Mouse (Mus musculus) limb, embryonic 14.5 days (tissue): Measurements from ENCODE around the gene Crip3. TPM values are rescaled to one million over a fixed set of nuclear protein-coding genes. Genes with fewer than 3 reads are reported as not detected.

Experiments used
- ATAC-seq: fragments of 200-750 bp; cut with Nextera tagmentation; 2 replicates; pipeline ENCODE4 v1.8.0; 2017; ENCODE audit warnings: low read depth, moderate number of reproducible peaks, moderate TSS enrichment; ENCODE audit not compliant: low FRiP score
- DNase-seq: peaks from one replicate; pipeline ENCODE4 v3.0.0-alpha.2; 2015; ENCODE audit warnings: low spot score
- H3K27ac ChIP-seq: fragments of 300-500 bp; sonication (generic); replicated peaks from 2 replicates; pipeline ENCODE4 v1.5.1; 2014; ENCODE audit warnings: low read depth, mild to moderate bottlenecking, low read length, moderate library complexity, mixed read lengths
- H3K27me3 ChIP-seq: fragments of 300-500 bp; sonication (generic); 2 replicates; pipeline ENCODE4 v1.6.1; 2014; ENCODE audit warnings: low read length, mixed read lengths; ENCODE audit not compliant: control insufficient read depth, insufficient read depth
- H3K36me3 ChIP-seq: fragments of 300-500 bp; sonication (generic); 2 replicates; pipeline ENCODE4 v1.6.1; 2014; ENCODE audit warnings: mild to moderate bottlenecking, low read length, moderate library complexity, mixed read lengths; ENCODE audit not compliant: control insufficient read depth, insufficient read depth
- H3K4me1 ChIP-seq: fragments of 300-500 bp; sonication (generic); 2 replicates; pipeline ENCODE4 v1.6.1; 2014; ENCODE audit warnings: antibody characterized with exemption, low read length, mixed read lengths; ENCODE audit not compliant: control insufficient read depth, insufficient read depth
- H3K4me2 ChIP-seq: fragments of 300-500 bp; sonication (generic); replicated peaks from 2 replicates; pipeline ENCODE4 v1.6.1; 2014; ENCODE audit warnings: low read depth, mild to moderate bottlenecking, low read length, moderate library complexity; ENCODE audit not compliant: severe bottlenecking
- H3K4me3 ChIP-seq: fragments of 300-500 bp; sonication (generic); replicated peaks from 2 replicates; pipeline ENCODE4 v1.5.1; 2014; ENCODE audit warnings: low read length
- H3K9ac ChIP-seq: fragments of 300-500 bp; sonication (generic); 2 replicates; pipeline ENCODE4 v1.6.1; 2014; ENCODE audit warnings: mild to moderate bottlenecking, low read depth, low read length, moderate library complexity; ENCODE audit not compliant: severe bottlenecking
- H3K9me3 ChIP-seq: fragments of 300-500 bp; sonication (generic); 2 replicates; pipeline ENCODE4 v1.6.1; 2016; ENCODE audit warnings: low read length; ENCODE audit not compliant: control insufficient read depth
- POLR2A ChIP-seq: fragments of 200-500 bp; IDR thresholded peaks from 2 replicates; pipeline ENCODE4 v1.8.0; 2012; ENCODE audit warnings: inconsistent platforms, mild to moderate bottlenecking, moderate library complexity, borderline replicate concordance; ENCODE audit not compliant: insufficient read depth, insufficient read length; ENCODE audit errors: extremely low read depth
- WGBS: fragments of 180-500 bp; shearing (Covaris S2); extraction: QIAGEN DNeasy Blood & Tissue Kit; methylation state at CpG from one replicate; pipeline ENCODE4 v1.1.7; 2014; 5-methylcytosine and 5-hydroxymethylcytosine counted together
- polyA plus RNA-seq, 2 experiments: library from polyadenylated mRNA; depleted of rRNA in 1 of 2; stranded (reverse) in 1 of 2; unstranded in 1 of 2; fragments of >200 nt; fragmentation: Nextera tagmentation in 1 of 2; extraction: Ambion mirVana in 1 of 2; gene quantifications; 2 replicates each; pipeline versions ENCODE4 v1.2.1 to v1.2.3; 2012 to 2014

Gene Crip3
- polyA plus RNA-seq, 2 experiments = 1.4 to 4.5 TPM

DNA sequence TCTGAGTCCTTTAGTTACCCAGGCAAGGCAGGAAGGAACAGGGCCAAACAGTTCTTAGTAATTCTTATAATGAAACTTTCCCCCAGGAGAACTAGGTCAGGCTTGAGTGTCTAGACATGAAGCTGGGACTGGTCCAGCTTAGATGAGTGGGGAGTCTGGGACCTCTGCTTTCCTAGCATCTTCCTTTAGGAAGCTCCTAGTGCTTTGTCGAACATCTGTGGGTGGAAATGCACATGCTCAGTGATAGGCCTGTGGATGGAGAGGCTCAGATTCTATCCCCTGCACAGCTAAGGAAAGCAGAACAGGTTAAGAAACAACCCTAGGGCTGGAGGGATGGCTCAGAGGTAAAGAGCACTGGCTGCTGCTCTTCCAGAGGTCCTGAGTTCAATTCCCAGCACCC, 34.1 kb upstream of the Crip3 start:
- Histone ChIP-seq H3K36me3 (peaks cover 57% of the 10 kb centered on the region), H3K9me3 (no peaks in the 10 kb centered on the region), H3K27ac (no peak overlapping the region), H3K27me3 (no peaks in the 10 kb centered on the region), H3K9ac (no peak overlapping the region), H3K4me1 (no peaks in the 10 kb centered on the region), H3K4me2 (no peak overlapping the region), H3K4me3 (no peak overlapping the region)
- 80% methylated on average over 1 of the region's 1 CpGs for WGBS
- TF ChIP-seq POLR2A = no peak
- DNase-seq (no peak), ATAC-seq (no peak)

DNA sequence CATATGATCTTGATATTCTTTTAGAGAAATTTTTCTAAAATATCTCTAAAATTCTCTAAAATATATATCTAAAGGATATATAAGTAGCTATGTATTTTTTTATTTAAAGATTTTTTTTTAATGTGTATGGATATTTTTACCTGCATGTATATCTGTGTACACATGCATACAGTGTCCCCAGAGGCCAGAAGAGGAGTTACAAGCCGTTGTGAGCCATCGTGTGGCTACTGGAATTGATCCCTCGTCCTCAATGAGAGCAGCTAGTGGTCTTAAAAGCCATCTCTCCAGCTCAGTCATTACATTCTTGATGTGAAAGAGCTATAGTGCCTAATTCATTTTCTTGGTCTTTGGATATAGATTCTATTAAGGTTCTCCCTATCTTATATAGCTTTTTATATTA, 20.2 kb upstream of the Crip3 start:
- 40% methylated on average over 3 of the region's 3 CpGs for WGBS

DNA sequence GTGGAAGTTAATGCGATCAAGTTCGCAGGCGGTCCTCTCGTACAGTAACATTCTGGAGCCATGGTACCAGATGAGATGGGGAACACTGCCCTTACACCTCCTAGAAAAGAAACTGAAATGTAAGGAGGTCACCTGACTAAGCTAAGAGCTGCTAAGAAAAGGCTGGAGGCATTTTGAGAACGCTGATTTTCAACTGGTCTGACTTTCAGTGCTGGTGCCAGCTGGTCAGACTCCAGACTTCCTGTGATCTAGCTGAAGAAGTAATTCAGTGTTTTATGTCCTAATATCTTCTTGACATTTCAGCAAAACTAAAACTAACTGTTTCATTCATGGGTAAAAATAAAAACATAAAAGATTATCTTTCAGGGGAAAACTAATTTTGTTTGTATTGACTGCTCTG, 10.1 kb upstream of the Crip3 start:
- Histone ChIP-seq H3K4me1 (no peaks in the 10 kb centered on the region), H3K27me3 (no peaks in the 10 kb centered on the region), H3K9ac (no peak overlapping the region), H3K4me3 (no peak overlapping the region), H3K4me2 (no peak overlapping the region), H3K27ac (no peak overlapping the region), H3K9me3 (no peaks in the 10 kb centered on the region), H3K36me3 (peaks cover 14% of the 10 kb centered on the region)
- no peak for TF ChIP-seq POLR2A
- 74% methylated on average over 5 of the region's 5 CpGs for WGBS
- DNase-seq (no peak), ATAC-seq (no peak)

More for the DNA sequence above, 20.2 kb upstream of the Crip3 start:
- Histone ChIP-seq H3K4me1 (no peaks in the 10 kb centered on the region), H3K9ac (no peak overlapping the region), H3K36me3 (peaks cover 84% of the 10 kb centered on the region), H3K27me3 (no peaks in the 10 kb centered on the region), H3K4me2 (no peak overlapping the region), H3K9me3 (no peaks in the 10 kb centered on the region), H3K27ac (no peak overlapping the region), H3K4me3 (no peak overlapping the region)
- ATAC-seq = no peak
- TF ChIP-seq POLR2A = no peak
- no peak for DNase-seq

DNA sequence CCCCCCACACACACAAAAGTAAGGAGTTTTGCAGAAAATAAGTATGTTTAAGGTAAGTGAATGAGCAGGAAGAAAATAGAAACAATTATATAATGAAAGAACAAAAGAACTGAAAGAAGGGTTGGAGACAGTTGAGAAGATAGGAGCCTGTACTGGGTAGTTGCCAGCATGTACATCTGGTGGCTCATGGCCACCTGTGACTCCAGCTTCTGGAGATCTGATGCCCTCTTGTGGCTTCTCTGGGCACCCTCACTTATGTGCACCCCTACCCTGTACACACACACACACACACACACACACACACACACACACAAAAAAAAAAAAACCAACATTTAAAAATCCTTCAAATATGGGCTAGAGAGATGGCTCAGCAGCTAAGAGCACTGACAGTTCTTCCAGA, 9.0 kb upstream of the Crip3 start:
- Histone ChIP-seq H3K4me2 (no peak overlapping the region), H3K36me3 (peaks cover 5% of the 10 kb centered on the region; the same call in 1 of the 2 replicates), H3K4me3 (no peak overlapping the region), H3K27me3 (no peaks in the 10 kb centered on the region), H3K27ac (no peak overlapping the region), H3K9ac (no peak overlapping the region), H3K4me1 (no peaks in the 10 kb centered on the region), H3K9me3 (no peaks in the 10 kb centered on the region)
- DNase-seq = no peak
- no peak for ATAC-seq
- no peak for TF ChIP-seq POLR2A

DNA sequence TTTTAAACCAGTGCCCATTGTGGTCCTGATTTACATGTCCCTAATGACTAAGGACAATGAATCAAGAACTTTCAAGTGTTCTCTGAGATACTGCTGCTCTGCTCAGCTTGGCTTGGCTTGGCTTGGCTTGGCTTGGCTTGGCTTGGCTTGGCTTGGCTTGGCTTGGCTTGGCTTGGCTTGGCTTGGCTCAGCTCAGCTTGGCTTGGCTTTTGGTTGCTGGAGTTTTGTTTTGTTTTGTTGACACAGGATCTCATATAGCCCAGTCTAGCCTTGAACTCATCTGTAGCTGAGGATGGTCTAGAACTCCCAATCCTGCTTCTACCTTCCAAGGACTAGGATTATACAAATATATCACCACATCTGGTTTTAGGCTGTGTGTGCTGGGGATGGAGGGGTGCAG, 2.2 kb upstream of the Crip3 start:
- H3K36me3 ChIP-seq = no peaks in the 10 kb centered on the region
- H3K27ac ChIP-seq = no peak overlapping the region
- H3K9ac ChIP-seq = no peak overlapping the region
- H3K4me1 ChIP-seq = no peaks in the 10 kb centered on the region
- no peaks in the 10 kb centered on the region for H3K27me3 ChIP-seq
- ATAC-seq (no peak), DNase-seq (no peak)
- no peak for TF ChIP-seq POLR2A
- H3K4me2 ChIP-seq = no peak overlapping the region
- no peaks in the 10 kb centered on the region for H3K9me3 ChIP-seq
- H3K4me3 ChIP-seq = no peak overlapping the region

DNA sequence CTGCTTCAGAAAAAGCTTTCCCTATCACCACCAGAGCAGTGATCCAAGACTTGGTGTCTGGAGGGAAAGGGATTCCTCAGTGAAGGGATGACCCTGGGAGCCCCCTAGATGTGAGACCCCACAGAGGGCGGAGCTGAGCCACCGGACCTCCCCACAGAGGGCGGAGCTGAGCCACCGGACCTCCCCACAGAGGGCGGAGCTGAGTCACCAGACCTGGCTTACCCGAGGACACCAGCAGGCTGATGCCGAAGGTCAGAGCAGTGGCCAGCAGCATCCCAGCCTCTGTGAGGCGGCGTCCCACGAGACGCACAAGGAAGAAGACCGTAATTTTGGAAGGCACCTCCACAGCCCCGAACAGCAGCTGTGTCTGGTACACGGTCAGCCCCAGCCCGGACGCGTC, 4.9 kb downstream of the Crip3 start:
- no peak overlapping the region for H3K27ac ChIP-seq
- DNase-seq (no peak), ATAC-seq (no peak)
- peak overlapping the region; percentile 39 for H3K4me2 ChIP-seq
- peak overlapping the region; percentile 18; the same call in 1 of the 2 replicates for H3K4me3 ChIP-seq
- H3K9ac ChIP-seq = no peak overlapping the region
- H3K36me3 ChIP-seq = no peaks in the 10 kb centered on the region
- no peaks in the 10 kb centered on the region for H3K27me3 ChIP-seq
- no peaks in the 10 kb centered on the region for H3K4me1 ChIP-seq
- 5% methylated on average over 16 of the region's 17 CpGs for WGBS
- no peaks in the 10 kb centered on the region for H3K9me3 ChIP-seq
- no peak for TF ChIP-seq POLR2A
